Mouse (Mus musculus) heart, postnatal 0 days (tissue): ENCODE results near the gene Amotl2.

Experiments used
- CTCF ChIP-seq: IDR thresholded peaks from 2 replicates; pipeline ENCODE4 v1.5.1; 2016; ENCODE audit warnings: antibody characterized with exemption, control low read depth, low read depth
- EP300 ChIP-seq: IDR thresholded peaks from 2 replicates; pipeline ENCODE4 v1.6.1; 2016; ENCODE audit warnings: antibody characterized with exemption, low read depth

DNA sequence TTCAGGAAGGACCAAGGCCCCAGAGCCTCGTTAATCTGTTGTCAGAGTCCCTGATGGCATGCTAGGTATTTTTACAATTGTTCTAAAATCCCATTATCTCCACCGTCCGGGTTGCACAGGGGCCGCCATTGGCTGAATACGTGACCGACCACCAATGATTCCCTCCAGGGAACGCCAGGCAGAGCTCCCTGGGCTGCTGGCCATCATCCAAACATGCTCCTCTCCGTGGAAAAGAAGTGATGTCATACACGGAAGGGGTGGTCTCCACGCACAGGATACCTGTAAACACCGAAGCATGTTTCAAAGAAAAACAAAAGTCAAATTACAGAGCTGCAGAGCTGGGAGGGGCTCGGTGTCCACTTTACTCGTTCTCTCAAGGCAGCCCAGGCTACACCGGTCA lies 39.9 kb downstream of the Amotl2 start:
- no peak for TF ChIP-seq CTCF
- no peak for TF ChIP-seq EP300
